Mouse (Mus musculus) intestine, embryonic 15.5 days (tissue): ENCODE data around the gene Amigo2. TPM values are rescaled to one million over a fixed set of nuclear protein-coding genes. Genes with fewer than 3 reads are reported as not detected.

Experiments
- ATAC-seq: fragments of 200-750 bp; cut with Nextera tagmentation; 2 replicates; pipeline ENCODE4 v1.8.0; 2017; ENCODE audit warnings: moderate TSS enrichment, moderate library complexity
- H3K27ac ChIP-seq: fragments of 300-500 bp; sonication (generic); 2 replicates; pipeline ENCODE4 v1.5.1; 2015; ENCODE audit warnings: mild to moderate bottlenecking, inconsistent platforms
- H3K27me3 ChIP-seq: fragments of 300-500 bp; sonication (generic); replicated peaks from 2 replicates; pipeline ENCODE4 v1.6.1; 2015; ENCODE audit warnings: inconsistent platforms
- H3K36me3 ChIP-seq: fragments of 300-500 bp; sonication (generic); 2 replicates; pipeline ENCODE4 v1.6.1; 2015; ENCODE audit warnings: inconsistent platforms
- H3K4me1 ChIP-seq: fragments of 300-500 bp; sonication (generic); replicated peaks from 2 replicates; pipeline ENCODE4 v1.6.1; 2015; ENCODE audit warnings: inconsistent platforms
- H3K4me2 ChIP-seq: fragments of 300-500 bp; sonication (generic); replicated peaks from 2 replicates; pipeline ENCODE4 v1.6.1; 2015; ENCODE audit warnings: mild to moderate bottlenecking, inconsistent platforms
- H3K4me3 ChIP-seq: fragments of 300-500 bp; sonication (generic); replicated peaks from 2 replicates; pipeline ENCODE4 v1.5.1; 2015; ENCODE audit warnings: inconsistent platforms
- H3K9ac ChIP-seq: fragments of 300-500 bp; sonication (generic); 2 replicates; pipeline ENCODE4 v1.6.1; 2015; ENCODE audit warnings: inconsistent platforms
- H3K9me3 ChIP-seq: fragments of 300-500 bp; sonication (generic); 2 replicates; pipeline ENCODE4 v1.6.1; 2016; ENCODE audit warnings: inconsistent platforms
- WGBS: fragments of 180-500 bp; shearing (Covaris S2); methylation state at CpG from one replicate; pipeline ENCODE4 v1.1.7; 2015; 5-methylcytosine and 5-hydroxymethylcytosine counted together
- polyA plus RNA-seq: library from polyadenylated mRNA; unstranded; fragments of >200 nt; fragmentation: Nextera tagmentation; extraction: Ambion mirVana; gene quantifications from 2 replicates; pipeline ENCODE4 v1.2.1, GENCODE M21; 2015

The Amigo2 gene
- polyA plus RNA-seq, 1 experiment from 2014 or later: 8.3 TPM

DNA sequence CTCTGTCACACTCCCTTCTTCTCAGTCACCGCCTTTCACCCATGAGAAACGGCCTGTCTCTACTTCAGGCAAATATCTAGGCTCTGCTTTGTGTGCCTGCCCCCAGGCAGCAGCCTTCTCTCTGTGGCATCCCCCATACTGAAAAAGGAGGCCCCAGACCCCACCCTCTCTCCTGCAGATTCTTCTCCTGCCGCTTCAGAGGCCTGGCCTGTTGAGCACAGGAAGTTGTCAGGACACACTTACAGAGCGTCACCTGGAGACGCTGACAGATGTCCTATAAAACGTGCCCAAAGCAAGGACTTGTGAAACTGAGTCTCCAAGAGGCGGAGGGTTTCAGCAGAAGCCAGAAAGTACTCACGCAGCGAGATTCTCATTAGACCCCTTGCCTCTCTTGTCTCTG is 33.7 kb upstream of the Amigo2 start:
- Histone ChIP-seq H3K27me3 (no peaks in the 10 kb centered on the region), H3K9ac (no peak overlapping the region), H3K36me3 (no peaks in the 10 kb centered on the region), H3K4me3 (no peak overlapping the region), H3K27ac (no peak overlapping the region), H3K4me1 (0 out of 2 replicates have a peak, but pooled peaks cover 8% of the 10 kb centered on the region), H3K4me2 (no peak overlapping the region), H3K9me3 (no peaks in the 10 kb centered on the region)
- no peak for ATAC-seq
- WGBS: 50% methylated on average over 9 of the region's 9 CpGs

DNA sequence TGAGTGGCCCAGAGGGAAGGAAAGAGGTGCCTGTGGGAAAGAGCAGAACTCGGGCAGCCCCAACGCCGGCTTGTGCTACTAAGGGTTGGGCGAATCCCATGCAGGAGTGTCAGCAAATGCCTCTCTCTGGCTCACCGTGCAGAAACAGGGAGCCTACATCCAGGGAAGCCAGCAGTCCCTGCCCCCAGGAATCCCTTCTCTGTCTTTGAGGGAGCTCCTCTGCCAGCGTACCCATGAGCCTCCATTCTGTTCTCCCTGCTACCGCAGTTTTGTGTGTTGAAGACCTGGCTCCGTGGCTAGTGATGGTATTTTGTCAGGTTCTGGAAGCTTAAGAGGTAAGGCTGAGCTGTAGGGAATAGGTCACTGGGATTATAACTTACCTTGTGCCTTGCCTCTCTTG is 33.0 kb upstream of the Amigo2 start:
- H3K4me3 ChIP-seq: no peak overlapping the region
- ATAC-seq: no peak
- no peak overlapping the region for H3K27ac ChIP-seq
- no peaks in the 10 kb centered on the region for H3K36me3 ChIP-seq
- H3K4me1 ChIP-seq: 0 out of 2 replicates have a peak, but pooled peaks cover 8% of the 10 kb centered on the region
- WGBS: 83% methylated on average over 8 of the region's 8 CpGs
- no peak overlapping the region for H3K4me2 ChIP-seq
- H3K9me3 ChIP-seq: no peaks in the 10 kb centered on the region
- H3K27me3 ChIP-seq: no peaks in the 10 kb centered on the region
- no peak overlapping the region for H3K9ac ChIP-seq

DNA sequence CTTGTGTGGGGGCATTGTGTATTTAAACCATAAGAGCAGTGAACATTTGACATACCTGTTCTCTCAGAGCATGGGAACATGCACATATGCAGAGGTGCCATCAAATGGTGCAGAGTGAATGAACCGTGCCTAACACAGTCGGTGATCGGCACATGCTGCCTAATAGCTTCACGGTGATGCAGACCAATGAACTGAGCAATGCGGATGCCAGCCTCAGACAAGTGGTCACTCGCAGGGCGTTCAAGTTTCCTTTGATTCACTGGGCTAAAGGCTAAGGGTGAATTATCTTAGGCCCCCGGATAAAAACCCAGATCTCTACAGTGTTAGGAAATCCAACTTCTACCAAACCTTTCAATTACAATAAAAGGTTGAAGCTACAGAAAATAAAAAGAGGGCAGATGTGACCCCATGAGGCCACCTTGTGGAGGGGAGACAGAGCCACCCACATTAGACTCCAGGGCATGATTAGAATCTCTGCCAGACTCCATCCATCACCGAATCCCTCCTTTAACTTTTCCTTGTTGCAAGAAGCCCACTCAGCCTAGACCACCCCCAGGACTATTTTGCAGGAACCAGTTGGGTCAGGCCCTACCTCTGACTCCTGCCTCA is 31.4 kb upstream of the Amigo2 start:
- Histone ChIP-seq H3K36me3 (no peaks in the 10 kb centered on the region), H3K9ac (no peak overlapping the region), H3K4me2 (no peak overlapping the region), H3K27me3 (no peaks in the 10 kb centered on the region), H3K27ac (no peak overlapping the region), H3K4me3 (no peak overlapping the region), H3K9me3 (no peaks in the 10 kb centered on the region), H3K4me1 (0 out of 2 replicates have a peak, but pooled peaks cover 8% of the 10 kb centered on the region)
- ATAC-seq: no peak
- WGBS: 96% methylated on average over 9 of the region's 9 CpGs

DNA sequence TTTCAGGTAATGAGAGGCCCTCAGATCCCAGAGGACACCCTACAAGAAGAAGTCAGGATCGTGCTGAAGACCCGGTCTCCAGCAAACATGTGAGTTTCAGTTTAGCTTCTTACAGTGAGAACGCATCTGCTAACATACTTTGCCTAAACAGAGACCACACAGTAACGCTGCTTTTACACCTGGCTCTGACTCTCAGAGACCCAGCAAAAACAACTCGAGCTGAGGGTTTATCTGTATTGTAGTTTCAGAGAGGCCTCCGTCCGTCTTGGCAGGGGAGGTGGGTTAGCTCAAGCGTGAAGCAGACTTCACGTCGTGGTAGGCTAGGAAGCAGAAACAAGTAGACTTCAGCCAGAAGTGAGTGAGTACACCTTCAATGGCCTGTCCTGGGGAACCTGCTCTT is 30.2 kb upstream of the Amigo2 start:
- no peak for ATAC-seq
- no peak overlapping the region for H3K9ac ChIP-seq
- WGBS: 76% methylated on average over 10 of the region's 10 CpGs
- no peaks in the 10 kb centered on the region for H3K36me3 ChIP-seq
- H3K27ac ChIP-seq: no peak overlapping the region
- no peaks in the 10 kb centered on the region for H3K27me3 ChIP-seq
- no peaks in the 10 kb centered on the region for H3K9me3 ChIP-seq
- H3K4me2 ChIP-seq: no peak overlapping the region
- no peak overlapping the region for H3K4me3 ChIP-seq
- peaks cover 9% of the 10 kb centered on the region; the same call in 1 of the 2 replicates for H3K4me1 ChIP-seq

DNA sequence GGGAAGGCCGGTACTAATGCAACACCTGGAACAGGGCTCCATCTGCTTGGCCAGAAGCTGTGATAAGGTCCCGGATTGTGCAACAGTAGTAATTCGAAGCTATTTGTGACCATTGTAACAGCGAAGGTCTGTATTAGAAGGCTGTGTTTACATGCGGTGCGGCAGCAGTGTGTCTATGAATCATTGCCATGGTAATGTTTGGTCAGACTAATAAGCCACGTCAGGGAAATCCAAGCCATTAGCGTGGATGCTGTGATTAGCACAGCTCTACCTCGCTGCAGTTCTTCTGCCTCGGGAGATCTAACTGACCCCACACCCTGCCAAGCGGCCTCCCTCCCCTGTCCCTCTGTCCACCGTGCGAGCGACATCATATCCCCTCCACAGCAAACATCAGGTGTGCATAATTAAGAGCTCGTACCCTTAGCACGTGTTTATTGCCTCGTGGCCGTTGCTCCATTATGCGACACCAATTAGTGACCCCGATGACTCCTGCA is 29.6 kb upstream of the Amigo2 start:
- H3K4me2 ChIP-seq: no peak overlapping the region
- H3K36me3 ChIP-seq: no peaks in the 10 kb centered on the region
- peaks cover 15% of the 10 kb centered on the region; the same call in 1 of the 2 replicates for H3K4me1 ChIP-seq
- H3K27me3 ChIP-seq: no peaks in the 10 kb centered on the region
- no peak overlapping the region for H3K4me3 ChIP-seq
- no peak overlapping the region for H3K9ac ChIP-seq
- H3K27ac ChIP-seq: no peak overlapping the region
- 47% methylated on average over 20 of the region's 20 CpGs for WGBS
- ATAC-seq: peak; percentile 51
- no peaks in the 10 kb centered on the region for H3K9me3 ChIP-seq

DNA sequence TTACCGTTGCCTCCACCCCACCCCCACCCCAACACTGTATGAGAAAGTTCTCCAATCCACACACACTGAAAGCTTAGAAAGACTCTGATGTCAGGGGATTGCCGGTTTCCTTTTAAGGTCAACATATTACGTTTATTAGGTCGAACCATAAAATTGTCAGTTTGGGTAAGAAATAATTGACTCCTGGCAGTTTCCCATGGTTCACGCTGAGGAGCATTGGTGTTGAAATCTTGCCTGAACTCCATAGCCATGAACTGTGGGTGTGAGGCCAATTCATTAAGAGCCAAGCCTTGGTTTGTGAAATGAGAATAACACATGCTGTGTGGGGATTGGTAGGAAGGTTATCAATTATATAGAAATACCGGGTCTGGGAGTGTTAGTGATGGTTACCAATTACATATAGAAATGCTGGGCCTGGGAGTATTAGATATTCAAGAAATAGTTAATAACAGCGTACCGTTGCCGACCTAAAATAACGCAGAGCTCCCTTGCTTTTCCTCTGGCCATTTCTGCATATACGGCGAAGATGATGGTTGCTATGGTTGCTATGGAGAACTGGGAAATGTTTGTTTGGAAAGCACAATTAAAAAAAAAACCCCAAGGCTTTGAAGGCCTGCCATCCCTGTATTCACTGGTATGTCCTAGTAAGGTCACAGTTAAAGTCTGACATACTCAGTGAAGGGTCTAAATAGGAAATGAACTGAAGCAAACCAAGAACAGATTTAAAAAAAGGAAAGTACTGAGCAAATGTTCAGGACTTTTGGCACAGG is 28.7 kb upstream of the Amigo2 start:
- peaks cover 16% of the 10 kb centered on the region; the same call in 1 of the 2 replicates for H3K4me1 ChIP-seq
- no peaks in the 10 kb centered on the region for H3K36me3 ChIP-seq
- H3K4me2 ChIP-seq: no peak overlapping the region
- no peak overlapping the region for H3K4me3 ChIP-seq
- H3K9ac ChIP-seq: no peak overlapping the region
- no peak for ATAC-seq
- H3K27ac ChIP-seq: no peak overlapping the region
- H3K9me3 ChIP-seq: no peaks in the 10 kb centered on the region
- WGBS: 85% methylated on average over 12 of the region's 12 CpGs
- no peaks in the 10 kb centered on the region for H3K27me3 ChIP-seq

DNA sequence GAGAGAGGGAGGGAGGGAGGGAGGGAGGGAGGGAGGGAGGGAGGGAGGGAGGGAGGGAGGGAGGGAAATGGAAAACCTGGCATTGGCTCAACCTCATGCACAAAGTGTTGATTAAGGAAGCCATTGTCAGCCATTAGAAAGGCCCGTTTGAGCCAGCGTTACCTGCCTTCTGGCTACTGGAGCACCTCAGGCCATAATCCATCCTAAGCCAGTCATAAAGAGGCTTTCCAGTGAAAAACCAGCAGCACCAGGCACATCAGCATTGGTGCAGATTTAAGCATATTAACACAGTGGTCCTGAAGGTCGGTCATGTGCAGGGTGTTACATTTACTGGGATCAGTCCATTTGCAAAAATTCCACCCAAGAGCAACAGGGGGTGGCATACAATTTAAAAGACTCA is 25.7 kb upstream of the Amigo2 start:
- H3K27ac ChIP-seq: no peak overlapping the region
- H3K27me3 ChIP-seq: no peaks in the 10 kb centered on the region
- 86% methylated on average over 3 of the region's 3 CpGs for WGBS
- peaks cover 12% of the 10 kb centered on the region; the same call in 1 of the 2 replicates for H3K4me1 ChIP-seq
- no peak for ATAC-seq
- no peaks in the 10 kb centered on the region for H3K36me3 ChIP-seq
- H3K9ac ChIP-seq: no peak overlapping the region
- H3K4me2 ChIP-seq: no peak overlapping the region
- no peaks in the 10 kb centered on the region for H3K9me3 ChIP-seq
- H3K4me3 ChIP-seq: no peak overlapping the region

DNA sequence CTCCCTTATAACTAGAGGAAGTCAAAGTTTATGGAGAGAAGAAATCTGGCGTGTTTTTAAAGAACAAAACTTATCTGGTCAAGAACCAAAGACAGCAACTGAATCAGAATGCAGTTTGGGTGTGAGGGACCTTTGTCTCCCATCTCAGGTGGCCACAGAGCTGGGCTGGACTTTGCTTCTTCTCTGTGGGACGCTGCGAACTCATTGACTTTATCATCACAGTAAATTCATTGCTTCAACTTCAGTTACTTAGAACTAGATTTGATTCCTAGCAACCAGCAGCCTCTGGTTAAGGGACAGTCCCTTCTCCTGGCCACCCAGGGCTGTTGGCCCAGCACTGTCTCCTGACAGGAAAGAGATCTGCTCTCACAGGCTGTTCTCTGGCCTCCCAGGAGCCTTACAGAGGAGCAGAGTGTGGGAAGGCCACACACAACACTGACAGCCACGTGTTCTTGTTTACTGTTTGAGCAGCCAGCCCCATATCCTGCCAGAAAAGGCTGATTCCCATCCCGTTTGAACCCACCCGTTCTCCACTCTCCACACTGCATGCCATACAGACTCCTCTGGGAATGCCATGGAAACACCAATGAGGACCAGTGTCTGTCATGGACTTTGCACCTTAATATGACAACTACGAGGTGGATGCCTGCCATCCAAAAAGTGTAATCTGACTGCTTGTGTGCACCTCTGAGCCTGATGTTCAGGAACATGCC is 25.1 kb upstream of the Amigo2 start:
- 27% methylated on average over 7 of the region's 7 CpGs for WGBS
- Histone ChIP-seq H3K27ac (no peak overlapping the region), H3K36me3 (no peaks in the 10 kb centered on the region), H3K4me1 (peaks cover 12% of the 10 kb centered on the region; the same call in 1 of the 2 replicates), H3K27me3 (no peaks in the 10 kb centered on the region), H3K9me3 (no peaks in the 10 kb centered on the region), H3K4me2 (no peak overlapping the region), H3K9ac (no peak overlapping the region), H3K4me3 (no peak overlapping the region)
- ATAC-seq: peak; percentile 62

DNA sequence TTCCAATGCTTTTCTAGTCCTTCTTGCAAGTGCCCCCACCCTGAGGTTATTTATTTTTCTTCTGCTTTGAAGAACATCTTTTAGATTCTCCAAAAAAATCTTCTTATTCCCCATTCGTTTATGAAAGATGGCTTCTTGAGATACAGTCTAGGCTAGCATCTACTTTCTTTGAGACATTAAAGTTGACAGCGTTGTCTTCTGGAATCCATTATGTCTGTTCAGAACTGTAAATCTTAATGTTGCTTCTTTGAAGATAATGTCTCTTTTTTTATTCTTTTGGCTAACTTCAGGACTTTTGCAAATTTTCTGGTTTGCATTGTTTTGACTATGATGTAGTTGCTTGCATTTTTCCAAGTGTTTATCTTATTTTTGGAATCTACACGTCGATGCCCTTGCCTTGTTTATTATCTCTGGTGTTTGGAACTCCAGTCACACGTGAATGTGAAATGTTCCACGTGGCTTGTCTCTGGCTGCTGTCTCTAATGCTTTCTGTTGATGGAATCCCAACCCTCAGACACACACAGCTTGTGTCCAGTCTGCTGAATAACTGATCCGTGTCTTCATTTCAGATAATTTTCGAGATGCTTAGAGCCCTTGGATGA is 20.1 kb upstream of the Amigo2 start:
- Histone ChIP-seq H3K9me3 (no peaks in the 10 kb centered on the region), H3K27me3 (no peaks in the 10 kb centered on the region), H3K4me1 (peaks cover 10% of the 10 kb centered on the region; the same call in 1 of the 2 replicates), H3K4me3 (no peak overlapping the region), H3K4me2 (no peak overlapping the region), H3K27ac (no peak overlapping the region), H3K36me3 (no peaks in the 10 kb centered on the region), H3K9ac (no peak overlapping the region)
- WGBS: 45% methylated on average over 8 of the region's 8 CpGs
- ATAC-seq: no peak

DNA sequence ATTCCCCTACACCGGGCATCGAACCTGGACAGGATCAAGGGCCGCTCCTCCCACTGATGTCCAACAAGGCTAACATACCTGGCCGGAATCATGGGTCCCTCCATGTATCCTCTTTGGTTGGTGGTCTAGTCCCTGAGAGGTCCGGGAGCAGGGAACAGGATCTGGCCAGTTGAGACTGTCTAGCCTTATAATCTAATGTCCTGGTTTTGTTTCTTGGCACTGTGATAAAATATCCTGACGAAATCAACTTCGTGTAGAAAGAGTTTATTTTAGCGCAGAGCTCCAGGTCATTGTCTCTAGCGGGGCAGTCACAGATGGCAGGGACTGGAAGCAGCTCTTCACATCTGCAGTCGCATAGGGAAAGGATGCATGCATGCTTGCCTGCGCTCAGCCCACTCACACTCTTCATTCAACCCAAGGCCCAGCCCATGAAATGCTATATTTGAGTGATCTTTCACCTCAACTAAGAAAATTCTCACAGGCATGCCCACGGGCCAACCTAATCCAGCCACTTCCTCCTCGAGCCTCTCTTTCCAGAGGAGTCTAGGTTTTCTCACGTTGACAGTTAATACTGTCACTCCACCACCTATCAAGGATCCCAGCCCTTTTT is 19.3 kb upstream of the Amigo2 start:
- H3K4me3 ChIP-seq: no peak overlapping the region
- H3K27ac ChIP-seq: no peak overlapping the region
- H3K9ac ChIP-seq: no peak overlapping the region
- H3K4me2 ChIP-seq: no peak overlapping the region
- H3K9me3 ChIP-seq: no peaks in the 10 kb centered on the region
- H3K36me3 ChIP-seq: no peaks in the 10 kb centered on the region
- H3K27me3 ChIP-seq: no peaks in the 10 kb centered on the region
- 54% methylated on average over 14 of the region's 14 CpGs for WGBS
- ATAC-seq: no peak
- H3K4me1 ChIP-seq: peaks cover 5% of the 10 kb centered on the region; the same call in 1 of the 2 replicates

DNA sequence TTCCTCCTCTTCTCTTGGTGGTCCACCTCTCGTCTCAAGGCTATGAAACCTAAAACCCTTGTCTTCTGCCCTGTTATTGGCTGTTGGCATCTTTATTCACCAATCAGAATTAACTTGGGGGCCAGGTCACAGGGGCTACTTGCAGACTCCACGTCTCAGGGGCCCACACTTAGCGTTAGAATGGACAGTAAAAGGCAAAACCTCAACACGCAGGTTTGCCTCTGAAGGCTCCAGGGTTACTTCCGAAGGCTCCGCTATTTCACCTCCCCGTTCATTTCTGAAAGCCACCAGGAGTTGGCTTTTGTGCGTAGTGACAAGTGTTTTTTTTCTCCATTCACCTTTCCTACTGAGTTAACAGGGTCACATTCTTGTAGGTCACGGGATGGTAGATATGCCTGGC is 15.2 kb upstream of the Amigo2 start:
- Histone ChIP-seq H3K9ac (no peak overlapping the region), H3K4me1 (peaks cover 6% of the 10 kb centered on the region; the same call in 1 of the 2 replicates), H3K4me3 (no peak overlapping the region), H3K27ac (no peak overlapping the region), H3K4me2 (no peak overlapping the region), H3K9me3 (no peaks in the 10 kb centered on the region), H3K27me3 (no peaks in the 10 kb centered on the region), H3K36me3 (no peaks in the 10 kb centered on the region)
- 77% methylated on average over 9 of the region's 9 CpGs for WGBS
- no peak for ATAC-seq
